7 mouse cellular contexts compared by ENCODE assay signal in the genomic region with DNA sequence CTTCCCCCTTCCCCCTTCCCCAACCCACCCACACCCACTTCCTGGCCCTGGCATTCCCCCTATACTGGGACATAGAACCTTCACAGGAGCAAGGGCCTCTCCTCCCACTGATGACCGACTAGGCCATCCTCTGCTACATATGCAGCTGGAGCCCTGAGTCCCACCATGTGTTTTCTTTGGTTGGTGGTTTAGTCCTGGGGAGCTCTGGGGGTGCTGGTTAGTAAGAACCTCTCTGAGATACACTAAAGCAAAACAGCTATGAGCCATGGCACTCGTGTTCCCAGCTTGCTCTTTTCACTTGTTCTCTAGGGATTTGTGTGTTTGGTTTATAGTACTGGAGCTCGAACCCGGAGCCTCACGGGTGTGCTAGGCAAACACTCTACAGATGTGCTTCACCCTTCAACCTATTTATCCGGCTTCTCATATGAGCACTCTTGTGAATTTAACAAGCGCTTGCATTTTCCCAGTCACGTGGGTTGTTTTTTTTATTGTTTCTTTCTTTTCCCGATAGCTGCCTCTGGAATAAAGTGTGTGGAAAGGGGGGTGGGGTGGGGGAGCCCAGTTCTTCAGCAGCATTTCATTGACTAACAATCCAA. TPM values are rescaled to one million over a fixed set of nuclear protein-coding genes. Genes with fewer than 3 reads are reported as not detected.
DNase-seq lines count a peak whose midpoint lies in the region; ATAC-seq and TF ChIP-seq lines count a peak whose summit lies in the region.

No protein-coding gene starts in this region.

- peak overlapping the region; percentile 24 for H3K4me2 ChIP-seq in forebrain, embryonic 11.5 days (ENCODE audit: low read depth, low read length, severe bottlenecking)
- peak overlapping the region; percentile 24 for H3K4me2 ChIP-seq in hindbrain, embryonic 15.5 days
- H3K4me2 ChIP-seq in neural tube, embryonic 14.5 days (ENCODE audit: low read depth, low read length): 0 out of 2 replicates have a peak overlapping the region, but pooled peaks have one; percentile 30

- H3K27ac ChIP-seq in layer of hippocampus, adult 2 months: peak overlapping the region; percentile 56
- peak overlapping the region; percentile 81 for H3K27ac ChIP-seq in forebrain, embryonic 11.5 days (ENCODE audit: low read depth, low read length)
- peak overlapping the region; percentile 70 for H3K27ac ChIP-seq in hindbrain, embryonic 15.5 days (replicated peaks)
- H3K27ac ChIP-seq in neural tube, embryonic 14.5 days (ENCODE audit: low read depth, low read length): peak overlapping the region; percentile 81

- no peaks in the 10 kb centered on the region for H3K27me3 ChIP-seq in forebrain, embryonic 11.5 days (ENCODE audit: control insufficient read depth, insufficient read depth, low read length)
- H3K27me3 ChIP-seq in hindbrain, embryonic 15.5 days: no peaks in the 10 kb centered on the region
- no peaks in the 10 kb centered on the region for H3K27me3 ChIP-seq in neural tube, embryonic 14.5 days (ENCODE audit: control insufficient read depth, insufficient read depth, low read length)

- H3K9ac ChIP-seq in forebrain, embryonic 11.5 days (ENCODE audit: low read length): peak overlapping the region; percentile 27
- 0 out of 2 replicates have a peak overlapping the region, but pooled peaks have one; percentile 25 for H3K9ac ChIP-seq in hindbrain, embryonic 15.5 days
- no peak overlapping the region for H3K9ac ChIP-seq in neural tube, embryonic 14.5 days (replicated peaks; ENCODE audit: low read depth, low read length)

- 51% methylated on average over 9 of the region's 9 CpGs for WGBS in forebrain, embryonic 11.5 days
- 44% methylated on average over 9 of the region's 9 CpGs for WGBS in hindbrain, embryonic 15.5 days
- 41% methylated on average over 9 of the region's 9 CpGs for WGBS in neural tube, embryonic 14.5 days

- no peaks in the 10 kb centered on the region; the same call in 1 of the 2 replicates for H3K36me3 ChIP-seq in forebrain, embryonic 11.5 days (ENCODE audit: control insufficient read depth, insufficient read depth, low read length)
- H3K36me3 ChIP-seq in hindbrain, embryonic 15.5 days: no peaks in the 10 kb centered on the region
- no peaks in the 10 kb centered on the region for H3K36me3 ChIP-seq in neural tube, embryonic 14.5 days (ENCODE audit: control insufficient read depth, insufficient read depth, low read length)

- peaks cover 12% of the 10 kb centered on the region for H3K4me1 ChIP-seq in forebrain, embryonic 11.5 days (replicated peaks; ENCODE audit: control insufficient read depth, insufficient read depth, low read length)
- peaks cover 16% of the 10 kb centered on the region for H3K4me1 ChIP-seq in hindbrain, embryonic 15.5 days (replicated peaks)
- H3K4me1 ChIP-seq in neural tube, embryonic 14.5 days (ENCODE audit: control insufficient read depth, insufficient read depth, low read length): peaks cover 10% of the 10 kb centered on the region; the same call in 1 of the 2 replicates

- DNase-seq in layer of hippocampus, adult 2 months (ENCODE audit: low spot score in 2 of 2): no peak
- no peak for DNase-seq in layer of hippocampus, adult 9-11 months
- no peak for DNase-seq in forebrain, embryonic 11.5 days (ENCODE audit: low spot score)
- DNase-seq in embryo, embryonic 11 days: no peak
- no peak for DNase-seq in frontal cortex, postnatal 10 days (ENCODE audit: low spot score in 2 of 2)

- no peaks in the 10 kb centered on the region for H3K9me3 ChIP-seq in forebrain, embryonic 11.5 days (ENCODE audit: control insufficient read depth, low read length)
- H3K9me3 ChIP-seq in hindbrain, embryonic 15.5 days: no peaks in the 10 kb centered on the region
- H3K9me3 ChIP-seq in neural tube, embryonic 14.5 days (ENCODE audit: control insufficient read depth, low read length): no peaks in the 10 kb centered on the region

- no peak for ATAC-seq in forebrain, embryonic 11.5 days (replicated peaks; ENCODE audit: low FRiP score)
- no peak for ATAC-seq in hindbrain, embryonic 15.5 days (ENCODE audit: low FRiP score, low read depth)
- no peak for ATAC-seq in neural tube, embryonic 14.5 days (ENCODE audit: low read depth)

- TF ChIP-seq CTCF in layer of hippocampus, adult 2 months (conservative IDR thresholded peaks at IDR 0.05): no peak

- no peak overlapping the region for H3K4me3 ChIP-seq in layer of hippocampus, adult 2 months
- H3K4me3 ChIP-seq in forebrain, embryonic 11.5 days (ENCODE audit: low read depth, low read length): no peak overlapping the region
- no peak overlapping the region for H3K4me3 ChIP-seq in hindbrain, embryonic 15.5 days
- H3K4me3 ChIP-seq in neural tube, embryonic 14.5 days (ENCODE audit: low read depth, low read length): no peak overlapping the region

RNA-seq across cellular contexts. Expression of gene Clic4, which starts 14.6 kb away (rescaled TPM):
- total RNA-seq in layer of hippocampus, adult 2 months (2021): 10 to 100 TPM; 31.2 to 34.2 TPM
- polyA plus RNA-seq in forebrain, embryonic 11.5 days (2014; fragmentation: Nextera tagmentation; extraction: Ambion mirVana): 194 and 195 TPM in 2 replicates
- polyA plus RNA-seq in hindbrain, embryonic 15.5 days (2015; fragmentation: Nextera tagmentation; extraction: Ambion mirVana): 67.1 and 73.3 TPM in 2 replicates
- 27.5 and 48.5 TPM in 2 replicates for polyA plus RNA-seq in neural tube, embryonic 14.5 days (2014; fragmentation: Nextera tagmentation; extraction: Ambion mirVana)
